Mouse (Mus musculus): ENCODE measurements around the gene Usp6nl.

Usp6nl gene

GRCm38 (mm10) chr2:6478361-6478965, 156.0 kb downstream of the Usp6nl start:
- DNase-seq: peak; percentile 20

- DNase-seq: peak; percentile 6
Measured at GRCm38 (mm10) chr2:6478966-6479391, 156.5 kb downstream of the Usp6nl start.

- DNase-seq: no peak
Measured at GRCm38 (mm10) chr2:6479620-6480019, 157.2 kb downstream of the Usp6nl start.

- no peak for DNase-seq
Measured at GRCm38 (mm10) chr2:6481966-6482365, 159.5 kb downstream of the Usp6nl start.

GRCm38 (mm10) chr2:6482411-6482810, 159.9 kb downstream of the Usp6nl start:
- DNase-seq: no peak

GRCm38 (mm10) chr2:6483081-6483992, 160.9 kb downstream of the Usp6nl start:
- peak; percentile 8 for DNase-seq

GRCm38 (mm10) chr2:6484179-6484578, 161.7 kb downstream of the Usp6nl start:
- no peak for DNase-seq

- no peak for DNase-seq
Measured at GRCm38 (mm10) chr2:6487566-6488488, 165.4 kb downstream of the Usp6nl start.

- DNase-seq: no peak
Measured at GRCm38 (mm10) chr2:6488489-6489056, 166.1 kb downstream of the Usp6nl start.

GRCm38 (mm10) chr2:6490076-6490475, 167.6 kb downstream of the Usp6nl start:
- no peak for DNase-seq

GRCm38 (mm10) chr2:6490870-6491269, 168.4 kb downstream of the Usp6nl start:
- DNase-seq: no peak

- DNase-seq: no peak
Measured at GRCm38 (mm10) chr2:6493886-6494285, 171.4 kb downstream of the Usp6nl start.
